Mouse (Mus musculus) heart, adult 9 months (tissue): Measurements from ENCODE around the gene Smim8.
"Not testable (repeated sequence)": the region's sequence is repeated elsewhere in the genome, so short reads cannot be mapped to it uniquely, and the experiment has no call there.

Source experiments
- DNase-seq, 2 experiments: peaks; one replicate each; pipeline ENCODE4 v3.0.0; 2022; ENCODE audit warnings: low spot score in 2 of 2

The Smim8 gene

GRCm38 (mm10) chr4:34777677-34778527 lies at the start of gene Smim8:
Gene Smim8 (minus strand): TSS chr4:34778423.
- peak; percentile 89 to 91 for DNase-seq

DNA sequence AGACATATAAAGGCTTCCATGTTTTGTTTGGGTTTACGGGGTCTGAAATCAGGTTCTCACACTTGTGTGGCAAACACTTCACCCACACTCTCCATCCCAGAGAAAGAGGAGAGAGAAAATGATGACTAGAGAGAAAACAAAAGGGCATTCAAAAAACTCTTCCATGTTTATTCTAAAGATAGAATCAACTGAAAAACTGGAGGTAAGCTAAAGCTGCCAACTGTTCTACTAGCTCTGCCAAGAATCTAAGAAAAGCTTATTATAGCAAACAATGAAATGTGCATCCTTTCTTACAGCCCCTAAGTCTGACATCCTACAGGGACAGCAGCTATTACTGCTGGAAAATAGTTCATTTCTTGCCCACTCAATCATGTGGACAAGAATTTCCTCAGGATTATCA lies 45.7 kb upstream of the Smim8 start:
- DNase-seq, result no peak

GRCm38 (mm10) chr4:34819904-34820303 lies 41.7 kb upstream of the Smim8 start:
- DNase-seq, result no peak

- DNase-seq, result no peak
These were observed 23.2 kb upstream of the Smim8 start for GRCm38 (mm10) chr4:34801166-34802034.

GRCm38 (mm10) chr4:34798005-34798404 lies 19.8 kb upstream of the Smim8 start:
- no peak for DNase-seq

DNA sequence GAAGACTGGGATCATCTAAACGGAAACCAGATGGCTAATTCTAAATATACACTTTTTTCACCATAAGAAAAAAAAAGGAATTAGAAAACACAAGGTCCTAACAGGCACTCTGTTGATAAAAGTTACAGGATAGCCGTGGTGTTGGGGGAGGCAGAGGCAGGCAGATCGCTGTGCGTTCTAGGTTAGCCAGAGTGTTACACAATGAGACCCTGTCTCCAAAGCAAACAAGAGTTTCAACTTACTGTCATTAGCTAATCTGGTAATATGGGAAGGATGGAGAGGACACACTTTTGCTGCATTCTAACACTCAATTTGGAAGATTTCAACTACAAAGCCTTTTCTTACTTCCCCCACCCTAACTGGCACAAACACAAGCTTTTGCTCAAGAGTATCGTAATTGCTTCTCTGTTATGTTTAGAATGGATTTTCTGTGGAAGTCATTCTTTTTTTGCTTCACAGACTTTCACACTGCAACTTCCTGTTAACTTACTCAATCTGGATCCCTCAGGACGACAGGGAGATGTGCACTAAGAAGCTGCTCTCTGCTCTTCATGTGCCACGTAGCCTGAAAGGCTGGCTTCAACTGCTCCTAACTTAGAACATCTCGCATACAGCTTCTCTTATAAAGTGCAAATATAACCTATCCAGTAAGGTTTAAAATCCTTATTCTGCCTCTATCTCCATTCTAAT lies 19.2 kb upstream of the Smim8 start:
- DNase-seq, result no peak

DNA sequence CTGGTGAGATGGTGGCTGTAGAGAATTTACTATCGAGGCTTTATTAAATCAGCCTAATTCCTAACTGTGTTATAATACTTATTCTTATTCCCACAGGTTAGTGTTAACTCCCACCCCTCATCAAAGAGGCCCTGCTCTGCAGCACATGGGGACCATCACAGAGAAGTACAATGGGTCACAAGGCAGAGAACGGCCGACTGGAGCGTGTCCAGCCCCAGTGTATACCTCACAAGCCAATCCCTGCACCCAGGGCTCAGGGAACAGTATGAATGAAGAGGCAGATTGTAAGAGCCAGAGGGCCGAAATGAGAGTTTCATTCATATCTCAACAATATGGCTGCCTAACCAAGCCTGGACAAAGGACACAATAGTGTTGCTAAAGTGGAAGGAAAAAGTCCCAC lies 18.1 kb upstream of the Smim8 start:
- no peak for DNase-seq

GRCm38 (mm10) chr4:34786476-34786875 lies 8.3 kb upstream of the Smim8 start:
- DNase-seq, result no peak

DNA sequence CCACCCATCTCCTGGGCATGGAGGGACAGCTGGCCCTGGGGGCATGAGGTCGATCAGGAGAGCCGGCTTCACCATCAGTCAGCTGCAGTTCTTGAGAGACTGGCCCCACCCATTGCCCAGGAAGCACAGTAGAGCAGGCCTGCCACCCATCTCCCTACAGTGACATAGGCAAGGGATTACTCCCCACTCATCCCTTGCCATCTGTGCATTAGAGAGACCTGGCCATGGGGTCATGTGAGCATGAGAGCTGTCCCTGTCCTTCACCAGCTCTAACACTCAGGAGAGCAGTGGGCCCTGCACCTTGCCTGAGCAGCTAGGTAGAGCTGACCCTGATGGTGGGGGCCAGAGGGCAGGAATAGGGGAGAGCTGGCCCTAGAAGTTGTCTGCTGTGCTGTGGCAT lies 7.4 kb upstream of the Smim8 start:
- DNase-seq, result no peak

DNA sequence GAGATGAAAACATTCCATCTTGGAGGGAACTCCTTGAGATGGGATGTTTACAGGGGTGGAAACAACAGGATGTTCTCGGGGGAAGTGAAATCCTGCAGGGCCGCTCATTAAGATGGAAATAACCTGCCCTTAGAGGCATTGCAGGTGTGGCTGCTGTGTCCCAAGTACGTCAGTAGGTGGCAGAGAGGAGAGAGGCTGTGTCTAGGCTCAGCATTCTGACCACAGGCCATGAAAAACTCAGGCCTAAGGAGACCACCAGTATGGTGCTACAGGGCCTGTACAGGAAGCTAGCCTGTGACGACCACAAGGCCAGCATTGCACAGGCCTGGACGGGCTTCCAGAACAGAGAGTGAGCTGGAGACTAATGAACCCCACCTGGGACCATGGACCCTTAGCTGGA lies 6.6 kb upstream of the Smim8 start:
- DNase-seq, result no peak

DNA sequence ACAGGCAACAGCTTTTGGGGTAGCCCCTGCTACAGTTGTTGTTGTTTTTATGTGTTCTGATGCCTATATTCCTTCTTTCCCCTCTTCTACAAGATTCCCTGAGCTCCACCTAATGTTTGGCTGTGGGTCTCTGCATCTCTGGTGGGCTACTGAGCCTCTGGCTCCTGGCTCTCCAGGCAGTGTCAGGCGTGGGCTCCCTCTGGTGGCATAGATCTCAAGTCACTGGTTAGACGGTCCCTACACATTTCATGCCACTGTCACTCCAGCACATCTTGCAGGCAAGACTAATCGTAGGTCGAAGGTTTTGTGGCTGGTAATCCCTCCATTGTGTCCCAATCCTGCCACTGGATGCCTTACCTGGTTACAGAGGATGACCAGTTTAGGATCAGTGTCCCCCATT lies 4.5 kb upstream of the Smim8 start:
- DNase-seq, result no peak

GRCm38 (mm10) chr4:34771652-34772371 lies 6.4 kb downstream of the Smim8 start:
- no peak for DNase-seq

DNA sequence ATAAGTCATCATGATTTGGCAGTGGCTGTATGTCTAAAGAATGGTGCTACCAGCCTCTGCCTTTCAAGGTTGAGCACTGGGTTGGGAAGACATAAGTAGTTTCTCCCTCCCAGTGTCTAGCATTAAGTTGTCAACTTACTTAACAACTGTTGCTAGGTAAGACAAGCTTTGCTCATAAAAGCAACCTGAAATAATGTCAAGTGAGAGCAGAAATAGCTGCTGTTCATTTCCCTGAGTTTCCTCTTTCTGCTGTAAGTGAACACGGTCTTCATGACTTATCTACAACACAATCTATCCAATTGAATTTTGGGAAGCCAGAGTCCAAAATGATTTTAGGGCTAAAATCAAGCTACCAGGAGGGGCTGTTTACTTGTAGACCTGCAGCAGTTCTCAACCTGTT lies 22.1 kb downstream of the Smim8 start, which contains the start of gene Gm136:
TSS of gene Gm136 (minus strand) at position 101 of the 400 bp plus-strand sequence.
- DNase-seq, result no peak

DNA sequence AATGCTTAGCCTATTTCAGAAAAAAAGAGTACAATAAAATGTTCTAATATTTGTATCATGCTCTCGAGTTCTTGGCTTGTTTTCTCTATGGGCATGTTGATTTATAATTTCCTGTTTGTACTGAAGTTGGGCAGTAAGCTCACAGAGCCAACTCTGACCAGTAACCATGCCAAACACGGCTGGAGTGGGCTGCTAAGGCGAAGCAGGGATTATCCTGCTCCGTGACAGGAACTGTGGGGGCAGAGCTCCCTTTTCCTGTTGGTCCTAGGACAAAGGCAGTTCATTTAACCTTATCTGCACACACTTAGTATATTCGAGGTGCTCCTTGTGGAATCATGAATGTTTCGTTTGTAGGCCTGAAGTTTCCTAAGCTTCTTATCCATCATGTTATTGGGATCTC lies 29.0 kb downstream of the Smim8 start:
- DNase-seq, result no peak

- DNase-seq, result no peak
These were observed 43.8 kb downstream of the Smim8 start for GRCm38 (mm10) chr4:34734461-34734860.

GRCm38 (mm10) chr4:34733415-34733814 lies 44.8 kb downstream of the Smim8 start:
- DNase-seq, result not testable (repeated sequence)

GRCm38 (mm10) chr4:34729851-34730341 lies 48.3 kb downstream of the Smim8 start, which contains the start of gene Cfap206:
Gene Cfap206 (minus strand): TSS chr4:34730206.
- peak; percentile 31 to 32 for DNase-seq

GRCm38 (mm10) chr4:34725710-34726109 lies 52.5 kb downstream of the Smim8 start:
- DNase-seq, result not testable (repeated sequence)

DNA sequence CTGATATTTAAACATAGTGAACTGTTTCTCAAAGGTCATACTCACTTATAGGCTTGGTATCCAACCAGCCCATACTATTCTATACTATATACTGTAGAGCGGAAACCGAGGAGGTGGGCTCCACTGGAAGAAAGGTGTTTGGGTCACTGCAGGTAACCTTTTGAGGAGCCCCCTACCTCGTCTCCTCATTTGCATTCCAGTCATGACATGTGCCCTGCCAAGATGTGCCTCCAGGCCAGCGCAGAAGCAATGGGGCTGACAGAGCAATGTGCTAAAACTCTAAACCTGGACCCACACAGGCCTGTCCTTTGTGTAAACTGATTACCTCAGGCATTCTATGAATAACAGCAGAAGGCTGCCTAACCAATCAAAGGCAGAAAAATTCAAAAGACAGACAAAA lies 53.9 kb downstream of the Smim8 start:
- DNase-seq, result no peak

GRCm38 (mm10) chr4:34723186-34723585 lies 55.0 kb downstream of the Smim8 start:
- DNase-seq, result no peak
